Mouse (Mus musculus) lung, postnatal 25 days (tissue): ENCODE measurements at regions not wholly inside any gene's neighbourhood (a gene's known extent, or its start where the extent isn't known, plus 50 kb on each side); places are given as distances from the start of the nearest gene placed in this dataset.

Source experiments
- DNase-seq: peaks from one replicate; pipeline ENCODE4 v3.0.0; 2022; ENCODE audit warnings: low spot score

DNA sequence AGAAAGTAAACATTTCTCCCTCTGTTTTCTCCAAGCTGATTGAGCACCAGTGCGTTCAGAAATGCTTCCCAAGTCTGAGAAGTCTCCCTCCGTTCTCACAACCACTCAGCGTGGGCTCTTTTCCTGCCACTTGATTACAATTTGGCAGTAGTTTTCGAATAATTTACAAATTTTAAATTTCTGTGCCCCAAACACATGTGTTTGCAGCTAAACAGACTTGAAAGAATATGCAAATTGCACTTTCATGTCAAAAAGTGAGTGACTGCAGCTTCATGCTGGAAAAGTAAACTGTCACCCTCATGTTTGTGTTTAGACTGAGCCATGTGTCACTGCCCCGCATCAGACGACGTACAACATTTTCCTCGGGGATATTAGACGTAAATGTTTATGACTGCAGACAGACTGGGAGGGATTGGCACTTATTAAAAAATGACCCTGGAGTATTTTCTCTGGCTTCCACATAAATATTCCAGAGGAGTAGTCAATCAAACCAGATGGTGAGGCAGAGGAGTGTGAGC, 70.6 kb upstream of the Six2 start:
- no peak for DNase-seq

DNA sequence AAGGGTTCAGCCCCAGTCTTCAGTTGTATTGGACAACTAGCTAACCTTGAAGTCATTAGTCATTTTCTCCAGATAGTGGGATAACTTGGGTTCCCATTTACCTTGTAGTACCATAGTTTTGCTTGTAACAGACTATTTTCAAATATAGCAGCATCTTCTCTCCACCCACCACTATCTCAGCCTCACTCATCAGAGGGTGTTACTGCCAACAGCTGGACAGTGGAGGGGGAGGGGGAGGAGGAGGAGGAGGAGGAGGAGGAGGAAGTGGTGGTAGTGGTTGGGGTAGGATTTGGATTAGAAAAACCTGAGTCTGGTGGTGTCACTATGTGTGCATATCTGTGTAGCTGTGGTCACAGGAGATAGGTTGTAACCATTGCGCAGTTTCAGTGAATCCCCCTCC, 69.6 kb upstream of the Six2 start:
- DNase-seq: no peak

DNA sequence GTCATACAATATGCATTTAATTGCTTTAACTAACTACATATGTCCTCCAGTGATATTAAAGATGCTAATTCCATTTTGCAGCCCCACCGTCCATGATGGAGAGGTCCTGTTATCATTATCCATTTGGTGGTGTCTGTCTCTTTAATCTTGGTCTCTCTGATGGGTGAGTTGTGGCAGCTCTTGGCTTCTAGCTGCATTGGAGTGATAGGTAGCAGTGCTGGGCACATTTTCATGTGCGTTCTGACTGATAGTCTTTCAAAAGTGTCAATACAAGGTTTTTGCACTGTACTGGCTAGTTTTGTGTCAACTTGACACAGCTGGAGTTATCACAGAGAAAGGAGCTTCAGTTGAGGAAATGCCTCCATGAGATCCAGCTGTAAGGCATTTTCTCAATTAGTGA, 67.5 kb upstream of the Six2 start:
- DNase-seq: no peak

DNA sequence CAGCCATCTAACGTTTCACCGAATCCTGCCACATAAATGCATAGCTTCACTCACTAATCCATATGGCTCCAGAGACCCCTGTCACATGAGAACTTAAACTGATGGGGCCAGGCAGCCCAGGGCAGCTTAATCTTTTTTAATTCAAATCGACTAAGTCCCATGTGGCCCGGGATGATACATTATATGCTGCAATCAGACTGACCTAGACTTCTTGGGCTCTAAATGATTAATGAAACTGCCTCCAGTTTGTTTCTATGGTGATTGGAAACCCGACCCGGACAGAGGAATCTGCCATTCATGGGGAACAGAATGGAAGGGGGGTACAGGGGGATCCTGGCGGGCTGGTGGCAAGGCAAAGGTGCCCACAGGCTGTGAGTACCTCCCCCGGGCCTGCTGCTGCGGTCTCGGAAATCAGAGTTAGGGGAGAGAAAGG, 60.6 kb upstream of the Six2 start:
- DNase-seq: no peak

DNA sequence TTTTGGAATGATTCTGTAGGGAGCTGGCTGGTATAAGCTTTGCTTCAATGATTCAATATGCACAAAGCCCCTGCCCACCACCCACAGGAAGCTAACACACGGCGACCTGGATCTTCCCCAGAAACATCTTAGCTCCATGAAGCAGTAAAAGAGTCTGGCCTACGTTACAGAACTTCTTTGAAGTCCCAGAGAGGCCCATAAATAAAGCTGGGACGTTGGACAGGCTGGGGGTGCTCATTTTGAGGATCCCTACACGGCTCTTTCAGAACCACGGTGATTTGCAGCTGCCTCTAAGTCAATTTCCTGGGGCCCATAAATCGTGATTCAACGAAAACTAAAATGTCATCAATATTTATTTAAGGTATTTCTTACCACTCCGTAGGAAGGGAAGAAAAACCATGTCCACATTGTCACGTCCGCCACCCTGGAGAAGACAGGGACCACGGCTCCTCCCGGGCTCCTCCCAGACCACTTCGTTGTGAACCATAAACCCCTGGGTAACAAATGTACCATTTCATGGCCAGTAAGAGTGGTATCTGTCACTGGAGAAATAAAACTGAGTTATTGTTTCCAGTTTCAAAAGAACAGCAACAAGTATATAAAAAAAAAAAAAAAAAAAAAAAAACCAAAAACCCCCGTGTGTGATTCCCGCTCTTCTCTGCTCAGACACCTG, 60.0 kb upstream of the Six2 start:
- no peak for DNase-seq
